Mouse (Mus musculus): Measurements from ENCODE around the gene Slc25a21.

DNA sequence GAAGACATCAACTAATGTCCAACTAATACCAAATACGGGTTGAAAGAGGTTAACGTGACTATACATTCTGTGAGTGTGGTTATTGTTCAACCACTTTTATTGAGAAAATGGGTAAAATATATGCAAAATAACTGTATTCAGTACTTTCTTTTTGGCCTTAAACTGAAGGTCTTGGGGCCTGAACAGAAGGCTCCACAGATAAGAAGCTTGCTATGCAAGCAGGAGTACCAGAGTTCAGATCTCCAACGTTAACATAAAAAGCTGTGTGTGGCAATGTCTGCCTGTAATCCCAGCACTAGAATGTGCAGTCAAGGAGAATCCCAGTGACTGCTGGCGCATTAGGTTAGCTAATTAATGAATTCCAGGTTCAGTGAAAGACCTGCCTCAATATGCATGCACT lies 96.7 kb downstream of the Slc25a21 start:
- TF ChIP-seq POLR2A (IDR thresholded peaks at IDR 0.05; ENCODE audit: low read depth, low read length) (no peak), CTCF (conservative IDR thresholded peaks at IDR 0.05; ENCODE audit: insufficient read depth, insufficient read length, low read depth, low read length) (no peak)

All from kidney, adult 2 months (tissue).